Mouse (Mus musculus) neural tube, embryonic 13.5 days (tissue): ENCODE results near the gene Prickle1. TPM values are rescaled to one million over a fixed set of nuclear protein-coding genes. Genes with fewer than 3 reads are reported as not detected.

ENCODE experiments used
- ATAC-seq: fragments of 200-750 bp; cut with Nextera tagmentation; 2 replicates; pipeline ENCODE4 v1.8.0; 2017; ENCODE audit warnings: low read depth, mild to moderate bottlenecking, moderate TSS enrichment, moderate library complexity
- H3K27ac ChIP-seq: fragments of 300-500 bp; sonication (generic); replicated peaks from 2 replicates; pipeline ENCODE4 v1.5.1; 2015; ENCODE audit warnings: moderate library complexity, mild to moderate bottlenecking, inconsistent platforms
- H3K27me3 ChIP-seq: fragments of 300-500 bp; sonication (generic); 2 replicates; pipeline ENCODE4 v1.6.1; 2015; ENCODE audit warnings: mild to moderate bottlenecking, inconsistent platforms
- H3K36me3 ChIP-seq: fragments of 300-500 bp; sonication (generic); 2 replicates; pipeline ENCODE4 v1.6.1; 2015; ENCODE audit warnings: mild to moderate bottlenecking, inconsistent platforms
- H3K4me1 ChIP-seq: fragments of 300-500 bp; sonication (generic); replicated peaks from 2 replicates; pipeline ENCODE4 v1.6.1; 2015; ENCODE audit warnings: inconsistent platforms
- H3K4me2 ChIP-seq: fragments of 300-500 bp; sonication (generic); 2 replicates; pipeline ENCODE4 v1.6.1; 2015; ENCODE audit warnings: inconsistent platforms, mild to moderate bottlenecking, moderate library complexity
- H3K4me3 ChIP-seq: fragments of 300-500 bp; sonication (generic); 2 replicates; pipeline ENCODE4 v1.5.1; 2015; ENCODE audit warnings: mild to moderate bottlenecking, inconsistent platforms
- H3K9ac ChIP-seq: fragments of 300-500 bp; sonication (generic); 2 replicates; pipeline ENCODE4 v1.6.1; 2015; ENCODE audit warnings: moderate library complexity, mild to moderate bottlenecking, inconsistent platforms
- H3K9me3 ChIP-seq: fragments of 300-500 bp; sonication (generic); 2 replicates; pipeline ENCODE4 v1.6.1; 2016; ENCODE audit warnings: inconsistent platforms
- WGBS: fragments of 180-500 bp; shearing (Covaris S2); methylation state at CpG from one replicate; pipeline ENCODE4 v1.1.7; 2015; 5-methylcytosine and 5-hydroxymethylcytosine counted together
- polyA plus RNA-seq: library from polyadenylated mRNA; unstranded; fragments of >200 nt; fragmentation: Nextera tagmentation; extraction: Ambion mirVana; gene quantifications from 2 replicates; pipeline ENCODE4 v1.2.1, GENCODE M21; 2015

The Prickle1 gene
- polyA plus RNA-seq, 1 experiment from 2014 or later, result 16.5 TPM

DNA sequence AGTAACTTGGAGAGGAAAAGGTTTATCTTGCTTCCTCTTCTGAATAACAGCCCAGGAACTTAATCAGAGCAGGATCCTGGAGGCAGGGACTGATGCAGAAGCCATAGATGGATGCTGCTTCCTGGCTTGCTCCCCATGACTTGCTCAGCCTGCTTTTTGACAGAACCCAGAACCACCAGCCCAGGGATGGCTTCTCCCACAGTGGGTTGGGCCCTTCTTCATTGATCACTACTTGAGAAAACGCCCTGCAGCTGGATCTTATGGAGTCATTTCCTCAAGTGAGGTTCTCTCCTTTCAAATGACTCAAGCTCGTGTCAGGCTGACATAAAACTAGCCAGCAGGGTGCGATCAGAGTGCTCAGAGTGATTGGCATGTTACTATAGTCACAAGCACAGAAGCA is 19.3 kb upstream of the Prickle1 start:
- H3K27ac ChIP-seq, result no peak overlapping the region
- H3K9me3 ChIP-seq, result peaks cover 5% of the 10 kb centered on the region; the same call in 1 of the 2 replicates
- no peak overlapping the region for H3K9ac ChIP-seq
- no peak overlapping the region for H3K4me2 ChIP-seq
- H3K4me1 ChIP-seq, result no peaks in the 10 kb centered on the region
- no peaks in the 10 kb centered on the region for H3K36me3 ChIP-seq
- ATAC-seq, result no peak
- WGBS, result 78% methylated on average over 3 of the region's 3 CpGs
- H3K27me3 ChIP-seq, result no peaks in the 10 kb centered on the region
- H3K4me3 ChIP-seq, result no peak overlapping the region

DNA sequence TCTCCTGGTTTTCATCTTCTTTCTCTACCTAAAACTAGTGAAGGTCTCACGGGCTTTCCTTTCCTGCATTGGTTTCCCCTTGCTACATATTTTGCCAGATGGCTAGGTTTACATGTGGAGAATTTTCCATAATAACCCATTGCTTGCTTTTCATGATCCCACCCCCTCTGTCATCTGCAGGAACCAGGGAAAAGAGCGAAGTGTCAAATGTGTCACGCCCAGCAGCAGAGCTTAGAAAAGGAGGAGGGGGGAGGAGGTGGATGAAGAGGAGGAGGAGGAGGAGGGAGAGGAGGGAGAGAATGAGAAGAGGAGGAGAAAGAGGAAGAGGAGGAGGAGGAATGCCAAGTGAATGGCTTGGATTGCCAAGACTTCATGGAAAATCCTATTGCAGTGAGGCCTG is 17.9 kb upstream of the Prickle1 start:
- H3K4me2 ChIP-seq, result no peak overlapping the region
- H3K9ac ChIP-seq, result no peak overlapping the region
- no peaks in the 10 kb centered on the region for H3K4me1 ChIP-seq
- H3K27me3 ChIP-seq, result no peaks in the 10 kb centered on the region
- H3K4me3 ChIP-seq, result no peak overlapping the region
- ATAC-seq, result no peak
- WGBS, result 67% methylated on average over 3 of the region's 3 CpGs
- peaks cover 5% of the 10 kb centered on the region; the same call in 1 of the 2 replicates for H3K9me3 ChIP-seq
- no peaks in the 10 kb centered on the region for H3K36me3 ChIP-seq
- H3K27ac ChIP-seq, result no peak overlapping the region

DNA sequence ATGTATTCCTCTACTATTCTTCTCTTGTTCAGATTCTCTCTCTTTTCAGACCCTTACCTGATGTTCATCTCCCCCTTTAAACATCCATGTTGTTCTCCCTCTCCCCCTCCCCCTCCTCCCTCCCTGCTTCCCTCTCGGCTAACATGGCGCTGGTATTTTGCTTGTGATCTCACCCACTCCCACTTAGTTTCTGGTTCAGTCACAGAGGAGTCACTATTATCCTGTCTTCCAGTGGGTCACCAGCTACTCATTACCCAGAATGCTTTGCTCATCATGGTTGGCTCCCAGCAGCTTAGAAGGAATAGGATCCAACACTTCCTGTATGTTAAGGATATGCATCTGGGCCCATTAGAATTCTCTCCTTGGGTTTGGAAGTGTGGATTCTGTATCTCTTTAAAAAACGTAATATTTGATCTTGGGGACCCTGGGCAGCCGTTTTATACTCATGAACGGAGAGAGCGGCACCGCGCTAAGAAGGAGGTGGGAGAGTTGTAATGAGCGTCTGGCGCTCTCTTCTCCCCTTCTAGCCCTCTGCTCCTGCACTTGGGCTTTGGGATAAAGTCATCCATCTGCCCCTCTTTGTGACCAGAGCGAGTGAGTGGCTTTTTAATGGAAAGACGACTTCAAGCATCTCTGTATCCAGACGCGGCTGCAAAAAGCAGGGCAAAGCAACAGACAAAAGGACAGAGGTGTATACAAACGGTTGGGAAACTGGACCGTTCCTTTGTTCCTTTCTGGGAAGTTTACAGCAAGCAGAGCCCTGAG is 16.0 kb upstream of the Prickle1 start:
- no peak overlapping the region for H3K9ac ChIP-seq
- H3K4me2 ChIP-seq, result no peak overlapping the region
- ATAC-seq, result no peak
- no peak overlapping the region for H3K4me3 ChIP-seq
- no peaks in the 10 kb centered on the region for H3K27me3 ChIP-seq
- no peaks in the 10 kb centered on the region for H3K36me3 ChIP-seq
- 83% methylated on average over 16 of the region's 16 CpGs for WGBS
- no peak overlapping the region for H3K27ac ChIP-seq
- peaks cover 5% of the 10 kb centered on the region; the same call in 1 of the 2 replicates for H3K9me3 ChIP-seq
- no peaks in the 10 kb centered on the region for H3K4me1 ChIP-seq

DNA sequence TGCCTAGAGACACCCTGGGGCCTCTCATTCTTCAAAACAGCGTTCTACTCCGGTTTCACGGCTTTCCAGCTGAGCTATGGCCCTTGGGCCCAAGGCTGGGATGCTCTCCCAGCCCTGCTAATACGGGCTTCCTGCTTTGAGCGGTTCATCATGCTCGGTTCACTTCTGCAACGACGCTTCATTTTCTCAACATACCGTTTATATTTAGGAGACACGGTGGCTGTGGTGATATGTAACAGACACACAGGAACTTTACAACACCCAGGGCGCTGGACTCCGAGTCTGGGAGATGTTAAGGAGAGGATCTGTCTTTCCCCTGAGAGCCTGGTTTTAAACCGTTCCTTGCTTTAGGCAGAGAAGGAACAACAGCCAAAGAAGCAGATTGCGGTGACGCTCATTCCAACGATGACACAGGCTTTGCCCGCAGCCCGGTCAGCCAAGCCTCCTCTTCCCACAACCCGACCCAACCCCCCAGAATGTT is 15.1 kb upstream of the Prickle1 start:
- 67% methylated on average over 19 of the region's 19 CpGs for WGBS

DNA sequence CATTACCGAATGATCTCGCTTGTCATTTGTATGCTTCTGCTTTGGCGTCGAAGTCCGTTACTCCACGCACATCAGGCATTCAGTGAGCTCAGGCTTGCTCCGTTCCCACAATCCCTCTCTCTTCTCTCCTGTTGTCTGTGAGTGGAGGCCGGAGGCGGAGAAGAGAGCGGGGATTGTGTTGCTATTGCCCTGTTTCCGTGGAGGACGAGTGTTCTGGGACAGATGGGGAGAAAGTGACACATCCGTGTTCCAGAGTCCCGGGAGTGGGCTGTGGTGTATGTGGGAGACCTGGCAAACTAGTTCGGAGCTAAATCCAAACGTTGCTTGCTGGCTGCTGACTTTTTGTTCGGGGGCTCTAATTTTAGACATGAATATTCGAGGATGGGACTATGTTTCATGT is 14.6 kb upstream of the Prickle1 start:
- Histone ChIP-seq H3K9me3 (peaks cover 4% of the 10 kb centered on the region; the same call in 1 of the 2 replicates), H3K27me3 (no peaks in the 10 kb centered on the region), H3K9ac (no peak overlapping the region), H3K4me1 (no peaks in the 10 kb centered on the region), H3K36me3 (no peaks in the 10 kb centered on the region), H3K27ac (no peak overlapping the region), H3K4me2 (no peak overlapping the region), H3K4me3 (no peak overlapping the region)
- no peak for ATAC-seq
- 89% methylated on average over 18 of the region's 18 CpGs for WGBS

More for the DNA sequence above, 15.1 kb upstream of the Prickle1 start:
- H3K9ac ChIP-seq, result no peak overlapping the region
- peaks cover 5% of the 10 kb centered on the region; the same call in 1 of the 2 replicates for H3K9me3 ChIP-seq
- H3K36me3 ChIP-seq, result no peaks in the 10 kb centered on the region
- H3K4me3 ChIP-seq, result no peak overlapping the region
- H3K4me1 ChIP-seq, result no peaks in the 10 kb centered on the region
- no peak overlapping the region for H3K4me2 ChIP-seq
- H3K27ac ChIP-seq, result no peak overlapping the region
- H3K27me3 ChIP-seq, result no peaks in the 10 kb centered on the region
- ATAC-seq, result no peak

DNA sequence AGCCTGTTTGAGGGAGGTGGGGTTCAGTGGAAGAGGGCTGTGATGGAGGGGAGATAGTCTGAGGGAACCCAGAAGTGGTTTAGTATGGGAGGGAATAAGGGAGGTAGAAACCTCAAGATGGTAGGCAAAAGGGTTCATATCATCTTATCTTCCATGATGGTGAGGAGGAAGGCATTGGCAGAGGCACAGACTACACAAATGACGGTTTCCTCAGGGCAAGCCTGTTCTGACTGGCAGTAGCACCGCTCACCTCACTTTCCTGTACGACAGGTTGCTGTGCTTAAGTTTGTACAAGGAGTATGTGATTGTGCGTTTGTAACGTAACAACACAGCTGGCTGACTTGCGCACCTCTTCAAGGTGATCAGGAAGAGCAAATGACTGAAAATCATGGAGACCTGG is 7.2 kb upstream of the Prickle1 start:
- Histone ChIP-seq H3K4me1 (no peaks in the 10 kb centered on the region), H3K27me3 (no peaks in the 10 kb centered on the region), H3K4me3 (no peak overlapping the region), H3K9ac (no peak overlapping the region), H3K27ac (no peak overlapping the region), H3K4me2 (no peak overlapping the region), H3K9me3 (no peaks in the 10 kb centered on the region), H3K36me3 (no peaks in the 10 kb centered on the region)
- ATAC-seq, result no peak
- 93% methylated on average over 6 of the region's 6 CpGs for WGBS

DNA sequence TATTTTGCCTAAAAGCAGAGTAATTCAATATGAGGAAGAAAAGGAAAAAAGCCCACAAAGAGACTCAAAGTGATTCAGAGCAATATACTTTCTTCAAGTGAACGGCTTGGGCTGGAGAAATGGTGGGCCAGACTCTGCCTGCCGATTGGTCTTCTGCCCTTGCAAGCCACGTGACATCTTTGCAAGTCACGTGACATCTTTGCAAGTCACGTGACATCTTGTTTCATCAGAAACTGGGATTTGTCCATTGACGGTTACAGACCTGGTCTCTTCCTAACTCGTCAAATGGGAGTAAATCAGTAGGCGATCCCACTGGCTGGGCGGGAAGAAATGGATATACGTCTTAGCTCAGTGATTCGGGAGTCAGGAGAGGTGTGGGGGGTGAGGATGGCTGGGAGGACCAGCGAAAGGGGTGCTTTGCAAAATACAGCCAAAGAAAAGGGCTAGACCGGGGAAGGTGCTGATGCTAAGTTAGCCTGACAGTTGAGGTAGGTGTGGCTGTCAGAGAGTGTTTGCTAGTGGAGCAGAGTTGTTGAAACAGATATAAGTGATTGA is 5.8 kb upstream of the Prickle1 start:
- ATAC-seq, result no peak
- Histone ChIP-seq H3K4me3 (no peak overlapping the region), H3K36me3 (no peaks in the 10 kb centered on the region), H3K4me1 (peaks cover 3% of the 10 kb centered on the region), H3K9me3 (no peaks in the 10 kb centered on the region), H3K9ac (no peak overlapping the region), H3K27ac (no peak overlapping the region), H3K4me2 (no peak overlapping the region), H3K27me3 (no peaks in the 10 kb centered on the region)
- 93% methylated on average over 13 of the region's 13 CpGs for WGBS

DNA sequence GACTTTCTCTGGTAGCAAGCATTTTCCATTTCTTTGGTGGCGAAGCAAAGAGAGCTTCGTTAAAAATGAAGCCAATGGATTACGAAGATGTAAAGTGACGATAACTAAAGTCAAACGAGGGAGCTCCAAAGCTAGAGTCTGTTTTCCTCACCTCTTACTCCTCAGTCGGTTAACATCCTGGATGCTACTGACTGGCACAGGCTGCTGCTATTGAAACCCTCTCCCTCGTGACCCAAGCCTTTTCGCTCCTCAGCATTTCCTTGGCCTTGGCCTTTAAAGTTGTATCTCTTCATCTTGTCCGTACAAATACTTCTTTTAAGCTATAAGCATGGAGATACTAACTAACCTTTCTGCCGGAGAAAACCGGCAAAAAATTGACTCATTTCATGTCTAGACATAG is 1.3 kb upstream of the Prickle1 start:
- Histone ChIP-seq H3K4me3 (no peak overlapping the region), H3K36me3 (no peaks in the 10 kb centered on the region), H3K4me1 (peaks cover 33% of the 10 kb centered on the region), H3K9ac (no peak overlapping the region), H3K27ac (no peak overlapping the region), H3K4me2 (peak overlapping the region; percentile 79; the same call in 1 of the 2 replicates), H3K27me3 (no peaks in the 10 kb centered on the region; the same call in 1 of the 2 replicates), H3K9me3 (no peaks in the 10 kb centered on the region)
- no peak for ATAC-seq
- WGBS, result 69% methylated on average over 11 of the region's 11 CpGs

DNA sequence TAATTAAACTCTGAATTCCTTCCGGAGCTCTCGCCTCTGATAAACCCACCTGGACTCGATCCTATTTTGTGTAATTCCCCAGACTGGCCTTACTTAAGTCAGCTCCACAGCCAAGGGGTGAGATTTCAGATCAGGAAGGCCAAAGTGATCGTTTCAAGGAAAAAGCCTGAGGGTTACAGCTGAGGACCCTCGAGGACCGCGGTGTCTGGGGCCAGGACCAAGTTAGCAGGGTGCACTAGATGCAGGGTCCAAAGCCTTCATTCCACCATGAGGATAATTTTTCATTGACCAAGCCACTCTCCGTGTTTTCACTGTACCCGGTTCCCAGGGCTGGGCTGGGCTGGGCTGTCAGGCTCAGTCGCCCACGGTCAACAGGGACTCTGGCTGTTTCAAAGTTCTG is 594 bp upstream of the Prickle1 start:
- H3K9me3 ChIP-seq, result no peaks in the 10 kb centered on the region
- H3K27ac ChIP-seq, result peak overlapping the region; percentile 93
- H3K4me2 ChIP-seq, result peak overlapping the region; percentile 79
- H3K4me3 ChIP-seq, result peak overlapping the region; percentile 84
- ATAC-seq, result peak; percentile 51; the same call in 1 of the 2 replicates
- under 1% methylated on average over 11 of the region's 11 CpGs for WGBS
- H3K27me3 ChIP-seq, result no peaks in the 10 kb centered on the region; the same call in 1 of the 2 replicates
- peaks cover 40% of the 10 kb centered on the region for H3K4me1 ChIP-seq
- H3K9ac ChIP-seq, result peak overlapping the region; percentile 92
- H3K36me3 ChIP-seq, result no peaks in the 10 kb centered on the region

DNA sequence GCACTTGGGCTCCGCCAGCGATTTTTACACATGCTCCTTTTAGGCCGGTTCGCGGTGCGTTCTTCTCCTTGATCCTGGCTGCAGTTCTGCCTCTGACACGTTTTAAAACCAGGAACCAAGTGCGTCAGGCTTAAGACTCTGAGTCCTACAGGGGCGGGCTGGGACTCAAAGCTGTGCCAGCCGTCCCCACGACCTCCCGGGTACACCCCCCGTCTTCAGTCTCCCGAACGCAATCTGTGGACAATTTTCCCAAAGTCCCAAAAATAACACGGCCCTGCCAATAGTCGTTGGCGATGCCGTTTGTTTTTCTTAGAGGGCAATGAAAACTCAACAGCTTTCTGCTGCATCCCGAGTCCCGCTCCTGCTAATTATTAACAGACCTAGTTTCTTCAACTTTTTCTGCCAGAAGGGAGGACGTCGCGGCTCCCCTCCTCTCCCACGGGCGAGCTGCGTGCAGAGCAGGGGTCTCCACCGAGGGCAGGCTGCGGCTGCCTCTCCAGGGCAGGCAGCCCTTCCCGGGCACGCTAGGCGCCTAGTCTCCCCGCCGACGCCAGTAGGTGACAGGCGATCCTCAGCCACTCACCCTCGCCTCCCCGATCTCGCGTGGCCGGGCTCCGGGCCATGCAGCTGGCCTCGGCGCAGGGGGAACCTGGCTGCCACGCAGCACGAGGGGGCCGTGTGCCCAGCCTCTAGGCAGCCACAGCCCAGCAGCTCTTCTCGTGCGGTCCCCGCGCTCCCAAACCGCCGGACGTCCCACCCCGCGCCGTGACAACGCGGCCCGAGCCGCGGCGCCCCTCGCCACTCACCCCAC is 598 bp downstream of the Prickle1 start:
- H3K9ac ChIP-seq, result peak overlapping the region; percentile 92
- ATAC-seq, result peak; percentile 76
- H3K27me3 ChIP-seq, result no peaks in the 10 kb centered on the region; the same call in 1 of the 2 replicates
- no peaks in the 10 kb centered on the region for H3K9me3 ChIP-seq
- H3K4me1 ChIP-seq, result peaks cover 47% of the 10 kb centered on the region
- H3K4me3 ChIP-seq, result peak overlapping the region; percentile 84
- no peaks in the 10 kb centered on the region for H3K36me3 ChIP-seq
- under 1% methylated on average over 64 of the region's 64 CpGs for WGBS
- peak overlapping the region; percentile 93 for H3K27ac ChIP-seq
- peak overlapping the region; percentile 79 for H3K4me2 ChIP-seq

DNA sequence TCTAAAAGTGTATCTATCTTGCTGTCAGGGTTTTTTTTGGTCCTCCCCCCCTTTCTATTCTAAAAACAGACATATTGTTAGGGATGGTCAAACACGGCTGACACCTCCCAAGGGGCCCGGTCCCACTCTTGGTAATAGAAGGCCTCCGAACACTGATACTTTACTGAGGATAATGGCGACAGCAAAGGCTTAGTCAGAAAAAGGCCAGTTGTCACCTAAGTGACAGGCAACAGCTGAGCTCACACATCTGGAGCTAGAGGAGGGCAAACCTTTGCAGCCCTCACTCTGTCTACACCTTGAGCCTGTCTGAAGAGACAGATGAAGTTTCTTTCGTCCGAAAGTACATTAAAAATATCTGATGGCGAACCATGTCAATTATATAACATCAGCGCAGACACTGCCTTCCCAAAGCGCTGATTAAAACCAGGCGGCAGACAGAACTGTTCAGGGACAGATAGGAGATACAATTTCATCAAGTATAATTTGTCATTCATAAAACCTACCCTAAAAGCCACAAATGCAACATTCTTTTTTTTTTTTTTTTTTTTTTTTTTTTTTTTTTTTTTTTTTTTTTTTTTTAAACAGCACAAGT is 1.3 kb downstream of the Prickle1 start:
- no peak for ATAC-seq
- peak overlapping the region; percentile 92 for H3K9ac ChIP-seq
- H3K4me2 ChIP-seq, result peak overlapping the region; percentile 79
- H3K36me3 ChIP-seq, result no peaks in the 10 kb centered on the region
- no peaks in the 10 kb centered on the region; the same call in 1 of the 2 replicates for H3K27me3 ChIP-seq
- H3K4me3 ChIP-seq, result peak overlapping the region; percentile 84
- peaks cover 47% of the 10 kb centered on the region for H3K4me1 ChIP-seq
- no peaks in the 10 kb centered on the region for H3K9me3 ChIP-seq
- peak overlapping the region; percentile 93 for H3K27ac ChIP-seq
- WGBS, result 20% methylated on average over 10 of the region's 10 CpGs
